Mouse (Mus musculus): ENCODE data around the gene En2. TPM values are rescaled to one million over a fixed set of nuclear protein-coding genes. Genes with fewer than 3 reads are reported as not detected.

Gene En2
- polyA plus RNA-seq, 1 experiment from 2014 or later: 0.84 TPM

GRCm38 (mm10) chr5:28206448-28206847 lies 41.0 kb downstream of the En2 start:
- Histone ChIP-seq H3K4me1 (peaks cover 50% of the 10 kb centered on the region), H3K27me3 (ENCODE audit: low read depth, poor library complexity, severe bottlenecking) (peaks cover 100% of the 10 kb centered on the region), H3K9me3 (replicated peaks) (no peaks in the 10 kb centered on the region), H3K36me3 (peaks cover 28% of the 10 kb centered on the region), H3K27ac (replicated peaks) (peak overlapping the region; percentile 91; the same call in 1 of the 2 replicates), H3K4me3 (peak overlapping the region; percentile 63)
- WGBS: 62% methylated on average over 4 of the region's 4 CpGs
- no peak for DNase-seq (ENCODE audit: low spot score)

- WGBS: 59% methylated on average over 4 of the region's 4 CpGs
Observed at GRCm38 (mm10) chr5:28207043-28207442, 41.5 kb downstream of the En2 start.

GRCm38 (mm10) chr5:28208726-28209520 lies 43.4 kb downstream of the En2 start:
- Histone ChIP-seq H3K4me3 (peak overlapping the region; percentile 63), H3K27me3 (ENCODE audit: low read depth, poor library complexity, severe bottlenecking) (peaks cover 98% of the 10 kb centered on the region), H3K4me1 (peaks cover 63% of the 10 kb centered on the region), H3K36me3 (peaks cover 12% of the 10 kb centered on the region), H3K9me3 (replicated peaks) (no peaks in the 10 kb centered on the region), H3K27ac (replicated peaks) (peak overlapping the region; percentile 91)
- DNase-seq (ENCODE audit: low spot score): peak; percentile 39
- 11% methylated on average over 20 of the region's 20 CpGs for WGBS

More at GRCm38 (mm10) chr5:28207043-28207442, 41.5 kb downstream of the En2 start:
- H3K27ac ChIP-seq (replicated peaks): peak overlapping the region; percentile 91
- H3K36me3 ChIP-seq: peaks cover 25% of the 10 kb centered on the region
- H3K27me3 ChIP-seq (ENCODE audit: low read depth, poor library complexity, severe bottlenecking): peaks cover 100% of the 10 kb centered on the region
- no peaks in the 10 kb centered on the region for H3K9me3 ChIP-seq (replicated peaks)
- peaks cover 56% of the 10 kb centered on the region for H3K4me1 ChIP-seq
- H3K4me3 ChIP-seq: peak overlapping the region; percentile 63
- DNase-seq (ENCODE audit: low spot score): no peak

GRCm38 (mm10) chr5:28209549-28210431 lies 44.3 kb downstream of the En2 start:
- Histone ChIP-seq H3K4me3 (peak overlapping the region; percentile 63), H3K27me3 (ENCODE audit: low read depth, poor library complexity, severe bottlenecking) (peaks cover 98% of the 10 kb centered on the region), H3K27ac (replicated peaks) (peak overlapping the region; percentile 91), H3K36me3 (peaks cover 4% of the 10 kb centered on the region), H3K9me3 (replicated peaks) (no peaks in the 10 kb centered on the region), H3K4me1 (peaks cover 60% of the 10 kb centered on the region)
- peak; percentile 89 for DNase-seq (ENCODE audit: low spot score)
- WGBS: under 1% methylated on average over 80 of the region's 80 CpGs

GRCm38 (mm10) chr5:28210591-28211550 lies 45.4 kb downstream of the En2 start:
- peaks cover 4% of the 10 kb centered on the region for H3K36me3 ChIP-seq
- H3K9me3 ChIP-seq (replicated peaks): no peaks in the 10 kb centered on the region
- 1% methylated on average over 29 of the region's 29 CpGs for WGBS
- peak overlapping the region; percentile 63 for H3K4me3 ChIP-seq
- peak overlapping the region; percentile 91 for H3K27ac ChIP-seq (replicated peaks)
- peaks cover 51% of the 10 kb centered on the region for H3K4me1 ChIP-seq
- peak; percentile 50 for DNase-seq (ENCODE audit: low spot score)
- H3K27me3 ChIP-seq (ENCODE audit: low read depth, poor library complexity, severe bottlenecking): peaks cover 98% of the 10 kb centered on the region

- H3K27ac ChIP-seq (replicated peaks): peak overlapping the region; percentile 91
- peaks cover 45% of the 10 kb centered on the region for H3K4me1 ChIP-seq
- WGBS: under 1% methylated on average over 15 of the region's 15 CpGs
- H3K9me3 ChIP-seq (replicated peaks): no peaks in the 10 kb centered on the region
- H3K27me3 ChIP-seq (ENCODE audit: low read depth, poor library complexity, severe bottlenecking): peaks cover 98% of the 10 kb centered on the region
- peak; percentile 62 for DNase-seq (ENCODE audit: low spot score)
- 0 out of 2 replicates have a peak, but pooled peaks cover 3% of the 10 kb centered on the region for H3K36me3 ChIP-seq
- H3K4me3 ChIP-seq: peak overlapping the region; percentile 63
Observed at GRCm38 (mm10) chr5:28211651-28212310, 46.3 kb downstream of the En2 start.

GRCm38 (mm10) chr5:28213441-28213840 lies 47.9 kb downstream of the En2 start:
- Histone ChIP-seq H3K27me3 (ENCODE audit: low read depth, poor library complexity, severe bottlenecking) (peaks cover 82% of the 10 kb centered on the region), H3K9me3 (replicated peaks) (no peaks in the 10 kb centered on the region), H3K27ac (replicated peaks) (no peak overlapping the region), H3K4me1 (peaks cover 36% of the 10 kb centered on the region), H3K36me3 (no peaks in the 10 kb centered on the region), H3K4me3 (no peak overlapping the region)
- DNase-seq (ENCODE audit: low spot score): no peak
- WGBS: 72% methylated on average over 2 of the region's 2 CpGs

- WGBS: 94% methylated on average over 1 of the region's 1 CpGs
Observed at GRCm38 (mm10) chr5:28219596-28219995, 54.1 kb downstream of the En2 start.

More at GRCm38 (mm10) chr5:28219596-28219995, 54.1 kb downstream of the En2 start:
- DNase-seq (ENCODE audit: low spot score): no peak
- peaks cover 22% of the 10 kb centered on the region for H3K27me3 ChIP-seq (ENCODE audit: low read depth, poor library complexity, severe bottlenecking)
- no peaks in the 10 kb centered on the region for H3K9me3 ChIP-seq (replicated peaks)
- H3K27ac ChIP-seq (replicated peaks): no peak overlapping the region
- no peak overlapping the region for H3K4me3 ChIP-seq
- H3K36me3 ChIP-seq: no peaks in the 10 kb centered on the region
- H3K4me1 ChIP-seq: no peaks in the 10 kb centered on the region

Other genes starting within 250 kb of the En2 start
- 107 and 125 TPM in 2 replicates for gene Insig1, start 94.3 kb upstream of the En2 start, polyA plus RNA-seq (2016; fragmentation: Nextera tagmentation; extraction: Ambion mirVana)
- 95.4 and 137 TPM in 2 replicates for gene Cnpy1, start 80.1 kb downstream of the En2 start, polyA plus RNA-seq (2016; fragmentation: Nextera tagmentation; extraction: Ambion mirVana)
- gene Rbm33, start 151.4 kb downstream of the En2 start, polyA plus RNA-seq (2016; fragmentation: Nextera tagmentation; extraction: Ambion mirVana): 13.2 and 15.3 TPM in 2 replicates